Mouse (Mus musculus) ES-E14 (cell line): ENCODE measurements around the gene Asb6.

Experiments
- CHD2 ChIP-seq: IDR thresholded peaks from 2 replicates; pipeline ENCODE4 v1.6.1; 2014; ENCODE audit warnings: mild to moderate bottlenecking, low read depth, low read length, inconsistent platforms
- HCFC1 ChIP-seq: IDR thresholded peaks from 2 replicates; pipeline ENCODE4 v1.6.1; 2012; ENCODE audit warnings: low read length, inconsistent platforms, borderline replicate concordance; ENCODE audit not compliant: insufficient read depth

DNA sequence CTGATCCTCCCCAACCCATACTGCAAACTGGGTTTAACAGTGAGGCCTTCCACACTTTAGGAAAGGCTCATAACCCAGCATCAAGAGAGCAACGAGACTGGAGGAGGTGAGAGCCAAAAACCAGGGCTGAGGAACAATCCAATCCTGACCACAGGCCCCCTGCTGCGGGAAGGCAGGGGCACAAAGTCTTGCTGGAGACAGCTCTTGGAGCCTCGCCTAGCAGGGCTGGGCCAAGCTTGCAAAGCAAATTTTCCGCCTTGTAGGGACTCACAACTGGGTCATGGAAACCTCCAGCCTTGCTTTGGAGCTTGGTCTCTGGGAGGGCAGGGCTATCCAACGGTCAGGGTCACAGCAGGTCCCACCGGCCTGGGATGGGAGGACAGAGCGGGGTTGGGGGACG is 40.7 kb upstream of the Asb6 start:
- TF ChIP-seq HCFC1 (no peak), CHD2 (no peak)
